ENCODE assay signal across 7 mouse cellular contexts in genomic region chr1:175692246-175692996, GRCm38 (mm10). TPM values are rescaled to one million over a fixed set of nuclear protein-coding genes. Genes with fewer than 3 reads are reported as not detected.
DNase-seq lines count a peak whose midpoint lies in the region; ATAC-seq lines count a peak whose summit lies in the region.

Gene Opn3 (minus strand): TSS chr1:175692776.
Gene Chml (minus strand): TSS chr1:175692901.

- no peaks in the 10 kb centered on the region for H3K9me3 ChIP-seq in intestine, embryonic 16.5 days (ENCODE audit: control insufficient read depth, low read length)
- H3K9me3 ChIP-seq in midbrain, embryonic 11.5 days (ENCODE audit: control insufficient read depth, low read length), result no peaks in the 10 kb centered on the region

- H3K4me3 ChIP-seq in intestine, embryonic 16.5 days (ENCODE audit: low read length), result peak within 1 kb of the TSS; percentile 82
- peak within 1 kb of the TSS; percentile 80 for H3K4me3 ChIP-seq in midbrain, embryonic 11.5 days (ENCODE audit: low read depth, low read length)

- under 1% methylated on average over 62 of the region's 73 CpGs for WGBS in intestine, embryonic 16.5 days
- WGBS in midbrain, embryonic 11.5 days, result under 1% methylated on average over 53 of the region's 73 CpGs

- peak within 1 kb of the TSS; percentile 91 for H3K9ac ChIP-seq in intestine, embryonic 16.5 days (ENCODE audit: low read depth, low read length)
- peak within 1 kb of the TSS; percentile 88 for H3K9ac ChIP-seq in midbrain, embryonic 11.5 days (ENCODE audit: low read length)

- H3K4me1 ChIP-seq in intestine, embryonic 16.5 days (ENCODE audit: control insufficient read depth, insufficient read depth, low read length), result peaks cover 8% of the 10 kb centered on the region
- peaks cover 21% of the 10 kb centered on the region for H3K4me1 ChIP-seq in midbrain, embryonic 11.5 days (ENCODE audit: control insufficient read depth, insufficient read depth, low read length)

- H3K4me2 ChIP-seq in intestine, embryonic 16.5 days (ENCODE audit: low read depth, low read length), result peak within 1 kb of the TSS; percentile 73
- H3K4me2 ChIP-seq in midbrain, embryonic 11.5 days, result peak within 1 kb of the TSS; percentile 80

- H3K36me3 ChIP-seq in intestine, embryonic 16.5 days (ENCODE audit: control insufficient read depth, insufficient read depth, low read length), result no peaks in the 10 kb centered on the region
- H3K36me3 ChIP-seq in midbrain, embryonic 11.5 days (ENCODE audit: control insufficient read depth, insufficient read depth, low read length), result peaks cover 6% of the 10 kb centered on the region; the same call in 1 of the 2 replicates

- intact Hi-C loops in left cerebral cortex, postnatal 36 days (cut with DNase I), result loop anchor here (5.0 kb wide), 1 partner anchor 190 kb away; the partner anchor contains the start of gene Exo1

- H3K27me3 ChIP-seq in intestine, embryonic 16.5 days (replicated peaks; ENCODE audit: control insufficient read depth, insufficient read depth, low read length), result no peaks in the 10 kb centered on the region
- no peaks in the 10 kb centered on the region for H3K27me3 ChIP-seq in midbrain, embryonic 11.5 days (ENCODE audit: control insufficient read depth, insufficient read depth, low read length)

- peak; percentile 98 for ATAC-seq in intestine, embryonic 16.5 days
- peak; percentile 97 for ATAC-seq in midbrain, embryonic 11.5 days (ENCODE audit: low FRiP score)

- peak within 1 kb of the TSS; percentile 84 for H3K27ac ChIP-seq in intestine, embryonic 16.5 days (ENCODE audit: low read length)
- peak within 1 kb of the TSS; percentile 71 for H3K27ac ChIP-seq in midbrain, embryonic 11.5 days (ENCODE audit: low read depth, low read length)

- peak; percentile 99 for DNase-seq in adrenal gland, adult 8-10 months
- DNase-seq in embryo, embryonic 9.5 days (ENCODE audit: extremely low spot score), result peak; percentile 99
- peak; percentile 92 to 97 for DNase-seq in gastrocnemius, postnatal 4 days (ENCODE audit: low spot score in 2 of 2)
- DNase-seq in left cerebral cortex, postnatal 36 days (ENCODE audit: low spot score in 2 of 2), result peak; percentile 95
- peak; percentile 99 for DNase-seq in midbrain, embryonic 11.5 days (ENCODE audit: low spot score, missing footprints)
- DNase-seq in skeletal muscle tissue, adult 2 months (ENCODE audit: low read depth, low spot score), result peak; percentile 99

RNA-seq across cellular contexts. Expression of gene Opn3, which starts in this region (rescaled TPM):
- 10 to 100 TPM in 2 of 4 experiments, 1 to 10 TPM in 2; 7.7 to 16.8 (median 11.3) TPM for total RNA-seq in adrenal gland, adult 8-10 months (2022)
- 1 to 10 TPM; 5.4 to 7.5 TPM for total RNA-seq in gastrocnemius, postnatal 4 days (2021)
- polyA plus RNA-seq in intestine, embryonic 16.5 days (2015; fragmentation: Nextera tagmentation; extraction: Ambion mirVana), result 5.6 and 5.9 TPM in 2 replicates
- 1 to 10 TPM; 5.9 to 8.2 TPM for total RNA-seq in left cerebral cortex, postnatal 36 days (2021)
- polyA plus RNA-seq in midbrain, embryonic 11.5 days (2014; fragmentation: Nextera tagmentation; extraction: Ambion mirVana), result 13.2 and 15.0 TPM in 2 replicates

RNA-seq across cellular contexts. Expression of gene Chml, which starts in this region (rescaled TPM):
- 10 to 100 TPM in 1 of 4 experiments, 1 to 10 TPM in 3; 8.1 to 10.6 (median 9.5) TPM for total RNA-seq in adrenal gland, adult 8-10 months (2022)
- 1 to 10 TPM; 6.7 to 7.3 TPM for total RNA-seq in gastrocnemius, postnatal 4 days (2021)
- 1.7 and 2.1 TPM in 2 replicates for polyA plus RNA-seq in intestine, embryonic 16.5 days (2015; fragmentation: Nextera tagmentation; extraction: Ambion mirVana)
- 10 to 100 TPM in 1 of 2 experiments, 1 to 10 TPM in 1; 10.0 to 10.4 TPM for total RNA-seq in left cerebral cortex, postnatal 36 days (2021)
- 6.9 and 8.0 TPM in 2 replicates for polyA plus RNA-seq in midbrain, embryonic 11.5 days (2014; fragmentation: Nextera tagmentation; extraction: Ambion mirVana)

Comparison
In these comparisons a context has a peak if more than half of its experiments do, and no peak if none do; other contexts are left out.
1. Peak in every context shown above with its lines: DNase-seq, ATAC-seq, H3K4me3 ChIP-seq and H3K27ac ChIP-seq.